Mouse (Mus musculus): ENCODE measurements around the gene Plet1.

Plet1 gene

DNA sequence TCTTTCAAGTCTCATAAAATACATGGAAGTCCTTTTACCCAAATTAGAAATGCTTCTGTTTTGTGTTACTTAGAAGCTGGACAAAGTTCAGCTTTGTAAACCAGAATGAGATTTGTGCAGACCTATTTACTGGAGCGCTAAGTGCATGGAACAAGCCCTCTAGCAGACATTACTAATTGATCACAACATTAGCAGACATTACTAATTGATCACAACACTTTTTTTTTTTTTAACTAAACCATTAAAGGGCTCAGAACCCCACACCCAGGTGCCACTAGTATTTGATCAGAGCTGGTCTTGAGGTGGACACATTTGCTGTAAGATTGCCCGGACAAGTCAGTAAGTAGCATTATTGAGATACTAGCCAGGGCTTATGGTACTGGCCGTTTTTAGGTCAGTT lies 39.5 kb downstream of the Plet1 start:
- DNase-seq (ENCODE audit: low spot score): no peak

DNA sequence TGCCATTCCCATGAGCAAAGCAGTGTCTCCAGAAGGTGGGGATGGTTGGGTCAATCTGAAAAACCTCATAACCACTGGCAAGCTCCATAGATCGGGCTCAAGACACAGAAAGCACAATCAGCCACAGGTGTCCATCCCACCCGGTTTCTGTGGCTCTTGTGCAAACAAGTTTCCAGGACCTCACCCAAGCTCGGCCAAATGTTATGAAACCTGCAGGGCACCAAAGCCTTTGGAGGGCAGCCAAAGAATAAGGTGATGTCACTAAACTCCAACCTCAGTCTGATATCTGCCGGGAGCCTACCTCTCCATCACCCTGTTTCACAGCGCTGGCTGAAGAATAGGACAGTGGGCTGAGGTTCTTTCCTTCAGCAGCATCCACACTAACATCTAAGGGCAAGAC lies 41.6 kb downstream of the Plet1 start:
- DNase-seq (ENCODE audit: low spot score): peak; percentile 33

DNA sequence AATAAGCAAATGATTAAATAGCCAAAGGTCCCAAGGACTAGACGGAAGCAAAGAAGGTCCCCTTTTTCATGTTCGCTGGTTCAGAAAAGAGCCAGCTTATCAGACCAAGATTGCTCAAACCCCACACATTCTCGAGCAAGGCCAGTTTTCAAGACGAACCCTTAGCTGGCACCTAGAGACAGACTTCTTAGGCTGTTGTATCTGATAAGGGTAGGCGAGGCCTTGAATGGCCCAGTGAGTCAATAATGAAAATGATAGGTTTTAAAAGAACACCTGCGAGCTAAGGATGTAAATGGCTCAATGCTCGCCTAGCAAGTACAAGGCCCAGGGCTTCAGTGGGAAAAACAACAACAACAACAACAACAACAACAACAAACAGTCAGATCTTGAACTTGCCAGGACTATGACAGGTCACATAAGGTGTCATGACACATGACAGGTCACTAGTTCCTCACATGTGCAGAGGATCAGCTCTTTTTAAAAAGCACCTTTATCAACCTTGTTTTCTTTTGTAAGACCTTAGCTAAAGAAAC lies 42.3 kb downstream of the Plet1 start:
- DNase-seq (ENCODE audit: low spot score): no peak

DNA sequence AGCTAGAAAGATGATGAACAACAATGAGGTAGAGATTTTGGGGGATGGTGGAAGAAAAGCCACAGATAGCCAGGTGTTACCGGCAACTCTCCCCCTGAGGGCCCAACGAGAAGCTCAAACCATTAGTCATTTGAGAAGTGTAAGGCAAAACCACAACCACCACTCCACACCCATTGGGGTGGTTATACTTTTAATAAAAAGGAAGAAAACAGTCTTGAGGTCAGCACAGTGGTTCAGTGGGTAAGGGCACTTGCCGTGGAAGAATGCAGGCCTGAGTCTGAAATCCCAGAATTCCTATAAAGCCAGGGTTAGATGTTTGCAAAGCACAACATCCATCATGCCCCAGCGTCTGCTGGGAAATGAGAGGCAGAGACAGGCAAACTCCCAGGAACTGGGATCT lies 43.0 kb downstream of the Plet1 start:
- no peak for DNase-seq (ENCODE audit: low spot score)

DNA sequence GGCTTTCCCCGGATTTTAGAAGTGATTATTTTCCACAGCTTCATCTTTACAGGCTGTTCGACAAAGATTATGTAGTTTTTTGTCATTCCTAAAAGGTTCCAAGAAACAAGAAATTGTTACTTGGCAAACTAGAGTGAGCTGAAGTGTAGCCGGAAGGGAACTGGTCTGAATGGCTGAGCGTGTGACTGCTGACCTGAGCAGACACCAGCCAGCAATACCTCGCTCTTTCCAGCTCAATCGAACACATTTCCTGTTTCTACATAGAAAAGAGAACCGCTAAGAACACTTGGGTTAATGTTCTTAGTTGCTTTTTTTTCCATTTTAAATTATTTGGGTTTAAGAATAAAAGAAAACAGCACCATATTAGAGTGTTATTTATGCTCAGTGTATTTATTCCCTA lies 45.8 kb downstream of the Plet1 start:
- DNase-seq (ENCODE audit: low spot score): no peak

DNA sequence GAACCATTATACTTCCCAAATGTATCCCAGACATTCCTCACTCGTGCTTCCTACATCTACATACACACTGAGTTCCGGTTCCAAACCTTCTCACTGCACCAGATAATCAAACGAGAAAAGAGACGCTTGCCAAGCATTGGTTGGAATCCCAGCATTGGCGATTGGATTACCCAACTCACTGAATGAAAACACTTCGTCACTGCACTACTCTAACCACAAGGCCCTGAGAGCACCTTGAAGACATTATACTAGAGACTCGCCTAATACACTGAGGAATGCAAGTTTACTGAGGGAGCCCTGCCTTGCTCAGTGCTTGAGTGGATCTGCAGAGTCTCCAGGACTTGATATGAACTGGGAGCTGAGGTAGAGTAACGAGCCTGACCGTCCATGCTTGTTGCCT lies 48.1 kb downstream of the Plet1 start:
- no peak for DNase-seq (ENCODE audit: low spot score)

DNA sequence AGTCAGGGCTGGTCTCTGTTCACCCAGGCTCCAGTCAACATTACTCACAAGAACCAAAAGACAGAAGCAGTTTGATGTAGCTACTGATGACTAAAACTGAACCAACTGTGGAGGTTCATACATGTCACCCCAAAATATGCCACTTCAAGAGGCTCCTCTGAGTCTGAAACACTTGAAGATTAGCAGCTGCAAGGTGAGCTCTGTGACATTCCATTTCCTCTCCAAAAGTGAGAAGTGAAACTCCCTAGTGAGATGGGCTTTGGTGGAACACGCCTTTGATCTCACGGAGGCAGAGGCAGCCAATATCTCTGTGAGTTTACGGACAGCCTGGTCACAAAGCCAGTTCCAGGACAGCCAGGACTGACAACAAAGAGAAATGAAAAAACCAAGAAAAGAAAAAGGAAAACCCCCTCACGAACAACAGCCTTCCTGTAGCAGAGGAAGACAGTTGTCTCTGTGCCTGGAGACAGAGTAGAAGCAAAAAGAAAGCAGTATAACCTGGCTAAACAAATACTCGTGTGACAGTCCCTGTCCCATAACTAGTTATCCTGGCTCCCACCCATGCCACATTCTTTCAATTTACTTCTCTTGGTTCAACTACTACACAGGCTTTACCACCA lies 53.6 kb downstream of the Plet1 start:
- no peak for DNase-seq (ENCODE audit: low spot score)

DNA sequence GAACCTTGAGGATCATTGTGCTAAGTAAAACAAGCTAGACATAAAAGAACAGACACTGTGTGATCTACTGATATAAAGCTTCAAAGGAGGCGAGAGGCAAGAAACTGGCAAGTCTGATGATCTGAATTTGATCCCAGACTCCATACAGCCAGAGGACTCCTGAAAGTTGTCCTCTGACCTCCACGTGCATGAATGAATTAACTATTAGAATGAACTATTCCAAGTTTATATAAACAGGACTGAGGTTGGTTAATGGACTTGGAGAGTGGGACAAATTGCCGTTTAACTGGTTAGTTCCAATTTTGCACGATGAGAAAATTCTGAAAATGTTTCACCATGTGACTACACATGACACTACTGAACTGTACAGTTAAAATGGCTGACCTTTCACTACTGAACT lies 54.6 kb downstream of the Plet1 start:
- no peak for DNase-seq (ENCODE audit: low spot score)

DNA sequence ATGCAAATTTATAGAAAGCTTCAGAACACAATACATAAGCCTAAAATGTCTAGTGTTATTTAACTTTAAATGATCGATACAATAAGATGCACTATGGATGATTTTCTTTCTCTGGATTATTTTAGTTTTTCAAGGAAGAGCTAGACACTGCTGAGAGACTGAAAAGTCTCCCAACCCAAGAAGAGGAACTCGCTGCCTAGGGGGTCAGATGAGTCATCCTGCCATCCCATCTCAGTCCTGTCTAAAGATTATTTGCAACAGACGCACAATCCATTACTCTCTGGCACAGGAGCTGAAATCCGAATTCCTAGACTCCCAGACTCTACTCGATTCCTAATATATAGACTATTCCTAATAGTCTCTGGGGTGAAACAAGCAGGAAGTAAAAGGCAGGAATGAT lies 57.9 kb downstream of the Plet1 start:
- DNase-seq (ENCODE audit: low spot score): no peak

DNA sequence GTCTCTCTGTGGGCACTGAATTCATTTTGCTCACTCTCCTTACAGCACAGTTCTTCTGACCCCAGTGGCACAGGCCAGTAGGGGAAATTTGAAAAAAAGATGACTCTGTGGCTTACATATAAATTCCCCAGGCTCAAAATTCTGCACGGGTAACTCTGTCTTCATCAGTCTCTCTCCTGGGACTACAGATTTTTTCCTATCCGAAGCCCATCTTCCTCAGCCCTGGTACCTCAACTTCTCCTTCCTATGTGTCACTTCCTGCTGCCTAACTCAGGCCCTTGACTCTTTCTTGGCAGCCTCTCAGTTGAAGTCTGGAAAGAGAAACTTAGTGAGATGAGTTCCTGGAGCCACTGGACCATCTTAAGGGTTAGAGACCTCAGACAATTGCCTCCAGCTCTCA lies 59.2 kb downstream of the Plet1 start:
- no peak for DNase-seq (ENCODE audit: low spot score)

DNA sequence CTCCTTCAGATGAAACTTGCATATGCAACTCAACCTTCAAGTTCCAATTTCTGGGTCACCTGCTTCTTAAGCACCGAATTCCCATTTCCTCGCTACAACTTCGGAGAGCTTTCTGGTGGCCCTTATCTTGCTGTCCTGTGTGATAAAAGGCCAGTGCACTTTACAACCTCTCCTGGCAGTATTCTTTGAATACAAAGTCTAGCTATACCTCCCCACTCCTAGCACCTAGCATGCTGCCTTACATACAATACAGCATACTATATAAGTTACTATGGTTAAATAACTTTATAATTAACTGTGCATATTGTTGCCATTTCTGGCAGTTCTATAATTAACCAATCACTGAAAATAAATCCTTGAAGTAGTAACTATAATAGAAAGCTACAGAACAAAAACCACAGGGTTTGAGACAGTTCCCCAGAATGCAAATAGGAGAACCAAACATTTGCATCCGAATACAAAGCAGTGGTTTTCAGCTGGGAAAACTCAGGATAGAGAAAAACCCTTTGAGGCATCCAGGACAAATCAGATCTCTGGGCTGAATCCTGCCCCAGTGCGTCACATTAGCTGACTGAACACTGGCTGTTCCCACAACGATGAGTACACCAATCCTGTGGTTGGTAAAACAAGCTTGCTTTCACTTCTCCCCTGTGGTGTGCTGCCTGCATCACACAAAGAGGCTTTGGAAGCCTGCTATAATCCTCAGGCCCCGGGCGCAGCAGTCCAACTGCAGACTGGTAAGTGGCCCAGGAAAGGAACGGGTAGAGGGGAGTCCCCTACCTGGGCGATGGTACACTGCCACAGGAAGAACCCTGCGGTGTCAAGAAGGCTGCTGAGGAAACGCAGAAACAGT lies 60.1 kb downstream of the Plet1 start, which contains the start of gene Il18:
TSS of gene Il18 (plus strand) at position 587 of the 853 bp plus-strand sequence.
- DNase-seq (ENCODE audit: low spot score): no peak

DNA sequence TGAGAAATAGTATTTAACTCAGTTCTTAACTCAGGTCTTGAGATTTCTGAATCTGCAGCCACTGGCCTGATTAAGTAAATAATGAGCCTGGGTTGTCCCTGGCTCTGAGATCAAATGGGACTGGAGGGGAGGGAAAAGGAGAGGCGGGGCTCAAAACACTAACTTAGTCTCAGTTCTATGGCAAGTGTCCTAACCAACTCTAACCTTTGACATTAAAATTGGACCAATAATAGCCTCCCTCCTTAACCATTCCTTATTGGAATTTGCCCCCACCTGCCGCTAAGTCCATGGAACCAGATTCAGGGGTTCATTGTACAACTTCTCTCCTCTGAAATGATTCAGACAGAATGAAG lies 60.7 kb downstream of the Plet1 start, which contains the start of gene Bco2:
TSS of gene Bco2 (minus strand) at position 88 of the 353 bp plus-strand sequence.
- no peak for DNase-seq (ENCODE audit: low spot score)
